Mouse (Mus musculus): ENCODE measurements around the gene Ttll5. TPM values are rescaled to one million over a fixed set of nuclear protein-coding genes. Genes with fewer than 3 reads are reported as not detected.

Ttll5 gene
- 9.5 TPM for polyA plus RNA-seq (2014; fragmentation: Illumina TruSeq; extraction: RNeasy Lipid Tissue Mini Kit (QIAGEN cat#74804); ENCODE audit: low read depth, low replicate concordance)

DNA sequence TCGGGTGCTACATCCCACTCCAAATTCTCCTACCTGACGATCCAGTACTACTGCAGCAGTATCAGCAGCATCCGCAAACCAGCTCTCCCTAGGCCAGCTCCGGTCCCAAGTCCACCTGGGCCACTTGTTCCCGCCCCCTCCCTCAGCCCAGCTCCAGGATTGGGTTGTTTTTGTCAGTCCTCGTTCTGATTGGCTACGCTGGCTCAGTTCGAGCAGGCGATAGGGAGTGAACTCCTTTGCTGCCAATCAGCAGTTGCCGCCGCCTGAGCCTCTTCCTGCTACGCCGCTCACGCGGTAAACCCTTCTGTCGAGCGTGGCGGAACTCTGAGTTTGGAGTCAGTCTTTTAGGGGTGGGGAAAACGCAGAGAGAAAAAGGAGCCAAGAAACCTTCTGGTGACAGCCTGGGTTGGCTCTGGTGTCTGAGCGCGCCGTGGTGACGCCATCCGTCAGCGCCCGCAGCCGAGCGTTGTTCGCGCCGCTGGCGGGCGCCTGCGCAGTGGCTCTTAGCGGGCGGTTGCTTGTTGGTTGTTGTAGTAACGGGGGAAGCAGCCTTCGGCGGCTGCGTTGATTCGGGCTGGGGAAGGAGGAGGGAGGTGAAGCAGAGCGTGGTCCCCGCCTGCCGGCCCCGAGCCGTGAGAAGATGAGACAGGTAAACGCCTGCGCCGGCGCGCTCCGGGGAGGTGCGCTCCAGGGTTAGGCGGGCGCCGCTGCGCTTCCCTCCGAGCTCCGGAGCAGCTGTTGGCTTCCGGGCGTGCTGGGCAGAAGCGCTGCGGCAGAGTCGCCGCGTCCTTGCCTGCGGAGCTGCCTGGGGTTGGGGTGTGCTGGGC is at the start of gene Ttll5, which contains the start of gene Erg28:
TSS of gene Ttll5 (plus strand) at position 222 of the 827 bp plus-strand sequence.
TSS of gene Erg28 (minus strand) at position 113 of the 827 bp plus-strand sequence.

DNA sequence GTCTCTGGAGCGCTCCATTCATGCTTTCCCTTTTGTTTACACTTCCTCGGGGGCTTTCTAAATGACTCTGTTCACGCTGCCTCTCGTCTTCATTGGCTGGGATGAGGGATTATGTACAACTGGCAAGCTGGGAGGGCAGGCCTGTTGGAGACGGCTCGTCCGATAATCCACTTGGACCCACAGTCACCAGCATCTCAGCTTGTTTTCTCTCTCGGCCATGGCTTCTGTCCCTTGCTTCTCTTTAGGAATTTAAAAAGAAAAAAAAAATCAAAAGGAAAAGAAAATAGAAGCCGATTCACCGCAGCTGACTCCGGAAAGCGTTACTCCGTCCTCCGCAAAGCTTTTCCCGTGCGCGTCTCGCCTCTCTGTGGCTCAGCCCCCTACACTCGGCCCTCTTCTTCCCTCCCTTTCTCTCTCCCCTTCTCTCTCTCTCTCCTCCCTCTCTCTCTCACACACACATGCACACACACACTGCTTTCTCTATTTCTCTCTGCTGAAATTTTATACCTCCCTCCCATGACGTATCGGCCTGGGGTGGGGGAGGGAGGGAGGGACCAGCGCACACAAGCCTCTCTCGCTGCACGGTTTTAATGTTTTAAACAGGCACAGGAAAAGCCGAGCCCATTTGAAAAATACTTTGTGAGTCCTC is 254.2 kb downstream of the Ttll5 start, which contains the start of gene Tgfb3:
TSS of gene Tgfb3 (minus strand) at position 489 of the 649 bp plus-strand sequence.

DNA sequence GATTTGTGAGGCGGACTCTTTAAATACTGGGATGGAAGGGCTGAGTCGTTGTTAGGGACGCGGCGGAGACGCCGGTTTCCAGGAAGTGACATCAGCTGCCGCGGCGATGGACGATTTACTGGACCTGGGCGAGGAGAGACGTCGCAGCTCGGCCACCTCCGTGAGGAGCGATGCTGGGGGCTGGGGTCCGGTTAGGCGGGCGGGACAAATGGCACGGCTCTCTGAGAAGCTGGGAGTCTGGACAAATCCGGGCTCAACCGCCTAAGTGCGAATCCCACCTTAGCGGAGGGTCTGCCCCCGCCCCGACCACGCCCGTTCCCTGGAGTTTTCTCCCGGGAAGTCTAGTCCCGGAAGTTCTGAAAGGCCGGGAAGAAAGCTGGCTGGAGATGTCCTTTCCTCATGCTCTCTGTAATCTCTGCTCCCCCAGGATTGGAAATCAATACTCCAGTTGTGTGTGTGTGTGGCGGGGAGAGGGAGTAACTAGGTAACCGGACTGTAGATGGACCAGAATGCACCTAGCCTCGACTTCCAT is 258.1 kb downstream of the Ttll5 start, which contains the start of gene Ift43:
TSS of gene Ift43 (plus strand) at position 61 of the 532 bp plus-strand sequence.

Other genes starting within 250 kb of the Ttll5 start
- gene Jdp2, start 225.6 kb upstream of the Ttll5 start, polyA plus RNA-seq (2014; fragmentation: Illumina TruSeq; extraction: RNeasy Lipid Tissue Mini Kit (QIAGEN cat#74804); ENCODE audit: low read depth, low replicate concordance), result 0.38 TPM
- not detected for gene Batf, start 138.0 kb upstream of the Ttll5 start, polyA plus RNA-seq (2014; fragmentation: Illumina TruSeq; extraction: RNeasy Lipid Tissue Mini Kit (QIAGEN cat#74804); ENCODE audit: low read depth, low replicate concordance)
- gene Flvcr2, start 78.1 kb upstream of the Ttll5 start, polyA plus RNA-seq (2014; fragmentation: Illumina TruSeq; extraction: RNeasy Lipid Tissue Mini Kit (QIAGEN cat#74804); ENCODE audit: low read depth, low replicate concordance), result 0.28 TPM
- 209 TPM for gene Erg28, start 109 bp upstream of the Ttll5 start, polyA plus RNA-seq (2014; fragmentation: Illumina TruSeq; extraction: RNeasy Lipid Tissue Mini Kit (QIAGEN cat#74804); ENCODE audit: low read depth, low replicate concordance)

All from sigmoid colon, adult 10 weeks (tissue).